Mouse (Mus musculus): ENCODE measurements around the gene Zkscan1.
"Not testable (repeated sequence)": the region's sequence is repeated elsewhere in the genome, so short reads cannot be mapped to it uniquely, and the experiment has no call there.

Gene Zkscan1

GRCm38 (mm10) chr5:138084996-138085395, at the start of gene Zkscan1:
Zkscan1 (plus strand) TSS chr5:138085084.
- DNase-seq, result peak; percentile 80 to 85

- DNase-seq, result not testable (repeated sequence)
These were observed 32.0 kb upstream of the Zkscan1 start, which contains the start of gene Smok3c for GRCm38 (mm10) chr5:138052894-138053293. Smok3c (plus strand) TSS chr5:138053194.

GRCm38 (mm10) chr5:138073803-138074202, 11.1 kb upstream of the Zkscan1 start:
- DNase-seq, result no peak

GRCm38 (mm10) chr5:138075684-138076083, 9.2 kb upstream of the Zkscan1 start:
- DNase-seq, result no peak

- DNase-seq, result no peak
These were observed 8.7 kb upstream of the Zkscan1 start for GRCm38 (mm10) chr5:138076148-138076547.

GRCm38 (mm10) chr5:138080456-138080855, 4.4 kb upstream of the Zkscan1 start:
- DNase-seq, result no peak

- DNase-seq, result no peak
These were observed 3.4 kb upstream of the Zkscan1 start for GRCm38 (mm10) chr5:138081446-138081845.

- no peak for DNase-seq
These were observed 1.5 kb upstream of the Zkscan1 start for GRCm38 (mm10) chr5:138083318-138083900.

GRCm38 (mm10) chr5:138083936-138084335, 948 bp upstream of the Zkscan1 start:
- no peak for DNase-seq

- DNase-seq, result no peak
These were observed 377 bp upstream of the Zkscan1 start for GRCm38 (mm10) chr5:138084507-138084906.

GRCm38 (mm10) chr5:138085421-138085911, 582 bp downstream of the Zkscan1 start:
- peak in 1 of 2 experiments; percentile 37 for DNase-seq

GRCm38 (mm10) chr5:138086842-138087241, 2.0 kb downstream of the Zkscan1 start:
- no peak for DNase-seq

GRCm38 (mm10) chr5:138088366-138088765, 3.5 kb downstream of the Zkscan1 start:
- DNase-seq, result no peak

- no peak for DNase-seq
These were observed 4.2 kb downstream of the Zkscan1 start for GRCm38 (mm10) chr5:138089108-138089551.

- peak; percentile 24 to 46 for DNase-seq
These were observed 5.4 kb downstream of the Zkscan1 start for GRCm38 (mm10) chr5:138090271-138090670.

- no peak for DNase-seq
These were observed 5.9 kb downstream of the Zkscan1 start for GRCm38 (mm10) chr5:138090737-138091136.

- DNase-seq, result no peak
These were observed 7.9 kb downstream of the Zkscan1 start for GRCm38 (mm10) chr5:138092771-138093170.

GRCm38 (mm10) chr5:138094474-138094873, 9.6 kb downstream of the Zkscan1 start:
- no peak for DNase-seq

GRCm38 (mm10) chr5:138104976-138105375, 20.1 kb downstream of the Zkscan1 start:
- DNase-seq, result no peak

GRCm38 (mm10) chr5:138107130-138107529, 22.2 kb downstream of the Zkscan1 start:
- DNase-seq, result no peak

GRCm38 (mm10) chr5:138109847-138110396, 25.0 kb downstream of the Zkscan1 start:
- not testable (repeated sequence) for DNase-seq

- peak; percentile 89 to 93 for DNase-seq
These were observed 31.6 kb downstream of the Zkscan1 start, which contains the start of gene Zscan21 for GRCm38 (mm10) chr5:138116255-138117198. Zscan21 (plus strand) TSS chr5:138116903.
